Mouse (Mus musculus) midbrain, postnatal 0 days (tissue): ENCODE measurements at regions not wholly inside any gene's neighbourhood (a gene's known extent, or its start where the extent isn't known, plus 50 kb on each side); places are given as distances from the start of the nearest gene placed in this dataset.

Source experiments
- ATAC-seq: fragments of 200-750 bp; cut with Nextera tagmentation; 2 replicates; pipeline ENCODE4 v1.8.0; 2017; ENCODE audit warnings: moderate number of reproducible peaks, mild to moderate bottlenecking, moderate TSS enrichment, moderate library complexity; ENCODE audit not compliant: low FRiP score
- DNase-seq: peaks from one replicate; pipeline ENCODE4 v3.0.0-alpha.2; 2015; ENCODE audit warnings: low spot score
- H3K27ac ChIP-seq: fragments of 300-500 bp; sonication (generic); 2 replicates; pipeline ENCODE4 v1.5.1; 2014; ENCODE audit warnings: low read depth, mild to moderate bottlenecking, low read length, mixed read lengths
- H3K27me3 ChIP-seq: fragments of 300-500 bp; sonication (generic); 2 replicates; pipeline ENCODE4 v1.6.1; 2014; ENCODE audit warnings: low read length, control low read depth, mixed read lengths; ENCODE audit not compliant: insufficient read depth
- H3K36me3 ChIP-seq: fragments of 300-500 bp; sonication (generic); 2 replicates; pipeline ENCODE4 v1.6.1; 2014; ENCODE audit warnings: low read length, control low read depth, mixed read lengths; ENCODE audit not compliant: insufficient read depth
- H3K4me1 ChIP-seq: fragments of 300-500 bp; sonication (generic); 2 replicates; pipeline ENCODE4 v1.6.1; 2014; ENCODE audit warnings: mild to moderate bottlenecking, control low read depth, antibody characterized with exemption, low read length, mixed read lengths; ENCODE audit not compliant: insufficient read depth
- H3K4me2 ChIP-seq: fragments of 300-500 bp; sonication (generic); 2 replicates; pipeline ENCODE4 v1.6.1; 2014; ENCODE audit warnings: low read depth, mild to moderate bottlenecking, low read length, mixed read lengths; ENCODE audit not compliant: poor library complexity, severe bottlenecking
- H3K4me3 ChIP-seq: fragments of 300-500 bp; sonication (generic); 2 replicates; pipeline ENCODE4 v1.5.1; 2014; ENCODE audit warnings: low read depth, mild to moderate bottlenecking, low read length, moderate library complexity
- H3K9ac ChIP-seq: fragments of 300-500 bp; sonication (generic); replicated peaks from 2 replicates; pipeline ENCODE4 v1.6.1; 2014; ENCODE audit warnings: mild to moderate bottlenecking, low read length, moderate library complexity, mixed read lengths; ENCODE audit not compliant: poor library complexity, severe bottlenecking
- H3K9me3 ChIP-seq: fragments of 300-500 bp; sonication (generic); 2 replicates; pipeline ENCODE4 v1.6.1; 2016; ENCODE audit warnings: low read length, control low read depth
- CTCF ChIP-seq: IDR thresholded peaks from 2 replicates; pipeline ENCODE4 v1.5.1; 2016; ENCODE audit warnings: antibody characterized with exemption, mild to moderate bottlenecking
- WGBS: fragments of 180-500 bp; shearing (Covaris S2); extraction: QIAGEN DNeasy Blood & Tissue Kit; methylation state at CpG from one replicate; pipeline ENCODE4 v1.1.7; 2014; 5-methylcytosine and 5-hydroxymethylcytosine counted together

DNA sequence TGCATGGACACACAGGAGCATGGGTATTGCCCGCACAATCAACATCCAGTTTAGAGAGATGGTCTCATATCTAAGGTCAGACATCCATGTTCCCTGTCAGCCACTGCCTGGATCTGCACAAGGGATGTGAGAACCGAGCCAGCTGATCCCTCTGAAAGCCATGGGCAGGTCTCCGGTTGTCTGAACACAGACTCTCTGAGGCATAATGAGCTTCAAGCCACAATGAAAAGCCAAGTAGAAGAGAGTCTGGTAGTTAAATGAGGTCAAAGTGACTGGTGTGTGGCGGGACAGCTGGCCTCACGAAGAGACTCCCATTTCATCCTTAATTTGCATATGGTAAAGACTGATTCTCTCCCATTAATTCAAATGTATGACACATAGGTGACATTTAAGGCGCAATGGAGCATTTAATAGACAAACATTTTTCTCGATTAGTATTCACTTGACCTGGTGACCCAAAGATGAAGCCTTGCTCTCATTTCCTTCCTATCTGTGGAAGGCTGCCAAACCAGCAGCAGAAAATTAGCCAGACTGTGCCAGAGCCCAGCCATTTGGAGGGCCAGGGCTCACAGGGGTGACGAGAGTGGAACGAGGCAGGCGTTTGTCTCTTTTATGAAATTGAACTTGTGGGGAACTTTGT is 132.2 kb downstream of the Rpl14 start:
- Histone ChIP-seq H3K27me3 (no peaks in the 10 kb centered on the region), H3K9me3 (no peaks in the 10 kb centered on the region), H3K9ac (no peak overlapping the region), H3K4me2 (no peak overlapping the region), H3K27ac (no peak overlapping the region), H3K4me1 (no peaks in the 10 kb centered on the region), H3K4me3 (no peak overlapping the region), H3K36me3 (no peaks in the 10 kb centered on the region)
- DNase-seq (peak; percentile 58), ATAC-seq (no peak)
- TF ChIP-seq CTCF: no peak
- 47% methylated on average over 10 of the region's 10 CpGs for WGBS

DNA sequence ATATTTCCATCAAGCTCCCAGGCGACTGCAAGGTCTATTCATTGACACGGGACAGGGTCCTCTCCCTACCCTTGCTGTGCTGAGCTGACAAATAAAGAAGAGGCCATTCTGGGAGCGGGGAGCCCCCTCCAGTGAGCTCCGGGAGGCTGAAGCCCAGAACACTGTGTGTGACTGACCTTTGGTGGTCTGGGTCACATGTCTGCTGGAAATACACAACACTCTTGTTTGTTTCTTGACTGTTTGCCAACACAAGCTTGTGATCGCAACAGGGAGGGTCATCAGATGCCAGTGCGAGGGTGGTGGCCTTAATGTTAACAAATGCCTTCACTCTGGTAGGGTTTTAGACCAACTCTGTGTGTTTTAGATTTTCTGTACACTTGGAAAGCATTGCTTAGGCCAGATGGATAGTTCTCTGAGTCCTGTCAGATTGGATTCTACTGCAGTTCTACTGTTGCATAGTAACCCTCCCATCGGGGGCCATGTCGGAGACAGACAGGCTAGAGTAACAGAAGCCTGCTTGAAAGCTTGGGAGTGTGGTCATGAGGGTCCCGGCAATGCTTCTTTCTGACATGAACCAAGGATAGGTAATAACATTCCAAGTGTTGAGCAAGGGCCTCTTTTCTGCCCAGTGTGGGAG is 135.4 kb downstream of the Rpl14 start:
- ATAC-seq (no peak), DNase-seq (no peak)
- H3K9ac ChIP-seq: no peak overlapping the region
- H3K4me3 ChIP-seq: no peak overlapping the region
- H3K27ac ChIP-seq: no peak overlapping the region
- TF ChIP-seq CTCF: no peak
- H3K36me3 ChIP-seq: no peaks in the 10 kb centered on the region
- WGBS: 59% methylated on average over 9 of the region's 9 CpGs
- H3K27me3 ChIP-seq: no peaks in the 10 kb centered on the region
- H3K4me1 ChIP-seq: no peaks in the 10 kb centered on the region
- H3K4me2 ChIP-seq: no peak overlapping the region
- H3K9me3 ChIP-seq: no peaks in the 10 kb centered on the region

DNA sequence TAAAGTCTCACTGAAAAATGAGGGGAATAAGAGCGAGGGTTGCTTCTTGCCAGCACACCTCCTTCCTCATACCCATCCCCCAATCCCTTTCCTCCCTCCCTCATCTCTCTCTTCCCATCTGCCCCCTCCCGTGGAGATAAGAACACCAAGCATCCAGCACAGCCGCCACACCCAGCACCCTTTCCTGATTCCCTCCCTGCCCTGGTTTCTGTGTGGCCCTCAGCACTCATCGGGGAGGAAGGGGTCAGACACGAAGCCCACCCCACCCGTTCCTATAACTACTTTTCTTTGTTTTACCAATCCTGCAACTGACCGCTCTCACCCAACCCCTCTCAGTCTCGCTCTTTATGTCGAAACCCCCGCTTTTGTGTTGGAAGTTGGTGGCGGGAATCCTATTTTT is 137.3 kb downstream of the Rpl14 start:
- no peaks in the 10 kb centered on the region for H3K9me3 ChIP-seq
- 11% methylated on average over 11 of the region's 11 CpGs for WGBS
- no peaks in the 10 kb centered on the region for H3K36me3 ChIP-seq
- no peak for TF ChIP-seq CTCF
- no peak overlapping the region for H3K27ac ChIP-seq
- DNase-seq: no peak
- H3K9ac ChIP-seq: no peak overlapping the region; the same call in 1 of the 2 replicates
- no peak for ATAC-seq
- no peaks in the 10 kb centered on the region for H3K27me3 ChIP-seq
- no peaks in the 10 kb centered on the region for H3K4me1 ChIP-seq
- H3K4me2 ChIP-seq: peak overlapping the region; percentile 40
- peak overlapping the region; percentile 7; the same call in 1 of the 2 replicates for H3K4me3 ChIP-seq

DNA sequence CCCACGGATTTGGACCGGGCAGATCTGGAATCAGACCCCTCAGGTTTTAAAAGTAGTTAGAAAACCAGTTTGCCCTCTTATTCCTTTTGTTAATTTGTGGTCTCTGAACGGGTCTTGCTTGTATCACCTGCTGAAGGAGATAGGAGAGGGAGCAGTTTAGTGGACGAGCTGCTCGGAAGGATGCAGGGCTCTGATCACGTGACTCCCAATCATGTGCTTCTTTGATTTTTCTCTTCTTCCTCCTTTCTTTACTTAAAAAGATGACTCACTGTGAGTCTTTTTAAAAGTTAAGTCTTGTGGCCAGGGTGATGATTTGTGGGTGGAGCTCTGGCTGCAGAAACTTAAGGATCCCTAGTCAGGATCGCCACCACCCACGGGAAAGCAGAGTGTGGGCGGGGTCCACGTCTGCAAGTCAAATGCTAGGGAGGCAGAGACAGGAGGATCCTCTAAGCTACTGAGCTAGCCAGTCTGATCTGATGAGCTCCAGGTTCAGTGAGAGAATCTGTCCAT is 138.0 kb downstream of the Rpl14 start:
- Histone ChIP-seq H3K27ac (no peak overlapping the region), H3K9me3 (no peaks in the 10 kb centered on the region), H3K27me3 (no peaks in the 10 kb centered on the region), H3K4me2 (no peak overlapping the region; the same call in 1 of the 2 replicates), H3K36me3 (no peaks in the 10 kb centered on the region), H3K4me3 (no peak overlapping the region), H3K4me1 (no peaks in the 10 kb centered on the region), H3K9ac (no peak overlapping the region)
- no peak for TF ChIP-seq CTCF
- no peak for ATAC-seq
- no peak for DNase-seq
- WGBS: 60% methylated on average over 10 of the region's 10 CpGs

DNA sequence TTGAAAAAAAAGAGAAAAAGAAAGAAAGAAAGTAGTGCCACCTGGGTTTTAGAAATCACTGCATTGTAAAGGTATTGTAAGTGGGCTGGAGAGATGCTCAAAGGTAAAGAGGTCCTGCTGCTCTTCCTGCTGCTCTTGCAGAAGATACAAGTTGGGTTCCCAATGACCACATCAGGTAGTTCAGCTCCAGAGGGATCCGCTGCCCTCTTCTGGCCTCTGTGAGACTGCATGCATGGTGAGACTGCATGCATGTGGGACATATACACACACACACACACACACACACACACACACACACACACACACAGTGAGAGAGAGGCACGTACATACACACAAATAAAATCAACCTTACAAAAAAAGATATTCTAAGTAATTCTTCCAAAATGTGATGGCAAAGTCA is 141.7 kb downstream of the Rpl14 start:
- Histone ChIP-seq H3K4me1 (no peaks in the 10 kb centered on the region), H3K4me3 (no peak overlapping the region), H3K27me3 (no peaks in the 10 kb centered on the region), H3K9ac (no peak overlapping the region), H3K4me2 (no peak overlapping the region), H3K9me3 (no peaks in the 10 kb centered on the region), H3K36me3 (no peaks in the 10 kb centered on the region), H3K27ac (no peak overlapping the region)
- ATAC-seq (no peak), DNase-seq (no peak)
- 96% methylated on average over 2 of the region's 2 CpGs for WGBS
- 0 out of 2 replicates have a peak, but pooled peaks have one; percentile 33 for TF ChIP-seq CTCF

DNA sequence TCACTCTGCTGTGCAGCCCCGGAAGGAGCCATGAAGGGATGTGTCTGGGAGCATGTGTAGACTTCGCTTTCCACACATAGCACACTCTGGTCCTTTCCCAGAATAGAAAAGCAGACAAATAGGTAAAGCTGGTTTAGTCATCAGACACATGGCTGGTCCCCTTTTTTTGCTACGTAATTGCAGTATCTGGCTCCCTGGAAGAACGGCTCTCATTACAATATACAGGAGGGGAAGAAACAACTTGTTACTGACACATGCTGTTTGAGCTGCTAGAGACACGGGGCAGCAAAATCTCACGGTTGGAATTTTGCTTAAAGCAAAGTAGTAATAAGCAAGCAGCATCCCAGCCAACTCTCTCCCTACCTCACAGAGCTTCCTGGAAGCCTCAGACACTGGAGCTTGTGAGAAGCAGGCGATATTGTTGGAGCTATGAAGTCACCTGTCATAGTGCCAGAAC is 144.4 kb downstream of the Rpl14 start:
- H3K4me2 ChIP-seq: no peak overlapping the region
- no peaks in the 10 kb centered on the region for H3K9me3 ChIP-seq
- ATAC-seq (no peak), DNase-seq (no peak)
- H3K9ac ChIP-seq: no peak overlapping the region
- H3K4me3 ChIP-seq: no peak overlapping the region
- TF ChIP-seq CTCF: no peak
- no peaks in the 10 kb centered on the region for H3K4me1 ChIP-seq
- 58% methylated on average over 7 of the region's 7 CpGs for WGBS
- no peak overlapping the region for H3K27ac ChIP-seq
- no peaks in the 10 kb centered on the region for H3K27me3 ChIP-seq
- H3K36me3 ChIP-seq: no peaks in the 10 kb centered on the region
